Mouse (Mus musculus) thymus, adult 18-20 months (tissue): ENCODE data around the gene Pgbd5.

Source experiments
- DNase-seq, 2 experiments: peaks; one replicate each; pipeline ENCODE4 v3.0.0; 2022; ENCODE audit warnings: mixed read lengths in 2 of 2

Pgbd5 gene

DNA sequence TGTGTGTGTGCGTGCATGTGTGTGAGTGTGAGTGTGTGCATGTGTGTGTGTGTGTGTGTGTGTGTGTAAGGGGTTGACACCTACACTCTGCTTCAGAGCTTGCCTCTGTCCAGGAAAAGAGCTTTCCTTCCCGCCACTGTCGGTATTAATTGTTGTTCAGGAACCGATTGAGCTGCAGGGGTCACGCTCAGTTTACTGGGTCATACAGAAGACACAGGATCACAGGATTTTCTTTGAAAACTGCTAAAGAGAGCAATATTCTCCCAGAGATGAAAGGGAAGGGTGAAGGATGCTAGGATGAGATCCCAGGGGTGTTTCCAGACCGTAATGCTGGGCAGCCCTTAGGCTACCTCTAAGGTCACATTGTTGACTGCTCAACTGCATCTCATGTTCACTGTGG, at the start of gene Pgbd5:
Gene Pgbd5 (minus strand): TSS at position 101 of the 400 bp plus-strand sequence.
- no peak for DNase-seq

DNA sequence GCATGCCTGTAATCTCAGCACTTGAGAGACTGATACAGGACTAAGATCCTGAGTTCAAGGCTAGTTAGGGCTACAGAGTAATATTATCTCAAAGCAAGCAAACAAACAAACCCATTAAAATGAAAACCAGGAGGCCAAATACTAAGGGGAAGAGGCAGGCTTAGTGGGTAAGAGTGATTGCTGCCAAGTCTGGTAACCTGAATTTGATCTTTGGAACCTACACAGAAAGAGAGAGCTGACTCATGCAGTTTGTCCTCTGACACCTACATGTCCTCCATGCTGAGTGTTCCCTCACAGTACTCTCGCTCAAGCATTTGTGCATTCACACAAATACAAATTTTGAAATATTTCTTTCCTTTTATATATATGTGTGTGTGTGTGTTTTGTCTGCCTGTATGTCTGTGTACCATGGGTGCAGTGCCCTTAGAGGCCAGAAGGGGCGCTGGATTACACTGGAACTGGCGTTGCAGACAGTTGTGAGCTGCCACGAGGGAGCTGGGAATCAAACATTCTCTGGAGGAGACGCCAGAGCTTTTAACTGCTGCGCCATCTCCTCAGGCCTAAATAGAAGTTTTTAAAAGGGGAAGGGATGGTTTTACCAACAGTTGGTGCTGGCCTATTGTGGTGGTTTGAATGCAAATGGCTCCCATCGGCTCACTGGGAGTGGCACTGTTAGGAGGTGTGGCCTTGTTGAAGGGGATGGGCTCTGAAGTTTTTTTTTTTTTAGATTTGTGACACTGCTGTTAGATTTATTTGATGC, 44.1 kb upstream of the Pgbd5 start:
- DNase-seq, result no peak

DNA sequence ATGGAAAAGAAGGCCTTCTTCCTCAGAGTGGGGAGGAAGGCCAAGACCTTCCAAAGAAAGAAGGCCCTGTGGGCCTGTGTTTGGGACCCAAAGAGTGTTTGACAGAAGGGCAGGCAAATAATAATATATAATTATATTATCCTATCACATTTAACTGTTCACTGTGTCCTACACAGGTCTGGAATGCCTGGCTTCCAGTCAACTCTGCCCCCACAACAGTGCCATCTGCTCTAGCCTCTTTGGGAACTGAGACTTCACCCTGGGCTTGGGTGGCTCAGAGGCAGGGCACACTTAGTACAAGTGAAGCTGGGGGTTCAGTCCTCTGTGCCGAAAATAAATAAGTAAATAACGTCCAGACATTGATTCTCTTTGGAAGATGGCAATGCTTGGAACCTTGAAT, 43.3 kb upstream of the Pgbd5 start:
- no peak for DNase-seq

DNA sequence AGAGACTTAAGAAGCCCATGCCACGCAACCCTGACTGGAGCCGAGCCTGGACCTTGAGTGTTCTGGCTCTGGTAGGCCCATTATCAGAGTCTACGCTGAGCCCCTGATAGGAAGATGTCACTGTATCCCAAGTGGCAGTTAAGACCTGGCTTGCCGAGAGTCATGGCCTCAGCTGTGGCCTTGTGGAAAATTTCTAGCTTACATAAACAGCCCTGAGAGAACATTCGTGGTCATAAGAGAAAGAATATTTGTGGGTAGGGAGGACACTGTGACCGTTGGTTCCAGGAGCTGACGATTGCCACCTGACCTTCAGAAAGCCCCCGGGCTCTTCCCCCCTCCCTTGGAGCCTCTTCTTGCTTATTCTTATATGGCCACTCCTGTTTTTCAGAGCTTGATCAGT, 40.9 kb upstream of the Pgbd5 start:
- no peak for DNase-seq

DNA sequence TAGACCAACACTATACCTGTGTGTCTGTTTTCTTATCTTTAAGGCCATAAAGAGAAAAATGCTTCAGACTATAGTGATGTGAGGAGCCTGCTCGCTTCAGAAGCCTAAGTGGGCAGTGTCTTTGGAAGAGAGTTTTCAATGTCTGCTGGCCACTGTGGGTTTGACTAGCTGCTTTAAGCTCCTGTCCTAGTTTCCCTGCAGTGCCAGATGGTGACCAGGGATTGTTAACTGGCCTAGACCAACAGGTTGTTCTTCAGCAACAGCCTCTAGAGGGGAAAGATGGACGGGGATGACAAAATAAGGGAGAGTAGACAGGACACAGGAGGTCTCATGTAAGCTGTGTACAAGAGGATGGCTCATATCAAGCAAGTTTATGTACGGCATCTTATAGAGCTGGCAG, 39.8 kb upstream of the Pgbd5 start:
- no peak for DNase-seq

DNA sequence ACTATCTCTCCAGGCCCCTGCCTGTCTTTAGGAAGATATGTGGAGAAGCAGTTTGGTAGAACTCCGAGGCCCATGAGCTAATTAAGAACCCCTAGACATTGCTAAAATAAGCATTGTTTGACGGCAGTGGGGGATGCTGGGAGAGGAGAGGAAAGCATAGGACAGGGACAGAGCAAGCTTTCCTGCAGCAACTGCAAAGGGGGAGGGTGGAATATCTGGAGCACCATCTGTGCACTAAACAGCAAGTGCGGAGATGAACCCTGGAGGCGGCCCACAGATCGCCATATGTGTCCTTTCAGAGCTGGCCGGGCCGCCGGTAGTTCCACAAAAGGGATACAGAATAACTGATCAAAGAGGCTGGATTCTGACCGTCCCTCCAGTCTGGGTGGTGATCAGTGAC, 37.2 kb upstream of the Pgbd5 start:
- no peak for DNase-seq

DNA sequence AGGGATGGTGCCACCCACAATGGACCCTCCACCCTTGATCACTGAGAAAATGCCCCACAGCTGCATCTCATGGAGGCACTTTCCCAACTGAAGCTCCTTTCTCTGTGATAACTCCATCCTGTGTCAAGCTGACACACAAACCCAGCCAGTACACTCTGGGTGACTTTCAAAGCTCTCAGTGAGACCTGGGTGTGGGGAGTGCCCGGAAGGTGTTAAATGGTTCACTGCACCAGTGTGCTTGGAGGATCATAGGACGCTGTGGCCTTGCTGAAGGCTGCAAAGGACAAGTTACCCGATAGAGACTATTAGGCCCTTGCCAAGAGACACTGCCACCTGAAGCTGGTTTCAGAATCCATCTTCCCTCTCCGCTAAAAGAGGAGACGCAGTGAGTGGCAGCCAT, 36.2 kb upstream of the Pgbd5 start:
- DNase-seq, result no peak

DNA sequence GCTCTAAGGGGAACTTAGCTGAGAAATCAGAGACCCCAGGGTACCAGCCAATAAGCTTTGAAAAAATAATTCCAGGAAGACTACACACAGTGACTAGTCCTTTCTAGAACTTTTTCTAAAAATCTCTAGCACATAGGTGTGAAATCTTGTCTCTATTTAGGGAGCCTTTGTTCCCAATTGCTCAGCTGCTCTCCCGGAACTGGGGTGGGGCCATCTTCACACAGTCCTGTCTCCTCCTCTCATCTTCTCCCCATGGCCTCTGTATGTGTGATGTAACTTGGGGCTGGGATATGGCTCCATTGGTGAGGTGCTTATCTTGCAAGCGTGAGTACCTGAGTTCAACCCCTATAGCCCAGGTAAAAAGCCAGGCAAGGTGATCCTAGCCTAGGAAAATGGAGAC, 25.2 kb upstream of the Pgbd5 start:
- no peak for DNase-seq

DNA sequence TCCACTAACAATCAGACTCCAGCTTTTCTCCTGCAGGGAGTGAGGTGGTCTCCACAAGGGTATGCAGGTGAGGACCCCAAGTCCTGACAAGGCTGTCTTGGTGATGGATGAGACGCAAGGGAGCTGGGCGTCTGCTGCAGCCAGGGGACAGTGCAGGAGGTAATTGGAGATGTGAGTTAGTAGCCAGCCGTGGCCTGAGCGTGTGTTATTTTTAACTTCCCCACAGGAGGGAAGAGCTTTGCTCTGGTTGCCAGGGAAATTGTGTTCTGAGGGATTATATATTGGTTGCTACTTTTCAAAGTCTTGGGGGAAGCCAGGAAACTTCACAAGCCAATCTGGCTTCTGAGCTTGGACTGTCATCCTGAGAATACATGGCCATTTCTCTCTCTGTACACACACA, 23.7 kb upstream of the Pgbd5 start:
- DNase-seq, result no peak

DNA sequence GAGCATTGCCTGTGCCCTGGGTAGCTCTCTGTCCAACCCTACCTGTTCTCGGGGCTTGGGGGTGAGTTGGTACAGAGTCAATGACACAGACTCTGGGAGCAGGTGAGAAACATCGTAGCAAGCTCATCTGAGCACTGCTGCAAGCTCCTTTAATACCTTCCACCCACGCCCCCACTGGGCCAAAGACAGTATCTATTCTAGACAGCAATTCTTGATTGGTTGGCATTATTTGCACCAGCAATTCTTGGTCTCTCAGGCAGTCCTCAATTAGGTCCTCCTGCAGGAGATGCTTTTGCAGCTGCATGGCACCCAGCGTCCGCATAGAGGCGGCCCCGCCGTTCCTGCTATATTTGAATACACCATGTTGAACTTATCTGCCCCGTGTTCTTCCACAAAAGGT, 22.7 kb upstream of the Pgbd5 start:
- no peak for DNase-seq

DNA sequence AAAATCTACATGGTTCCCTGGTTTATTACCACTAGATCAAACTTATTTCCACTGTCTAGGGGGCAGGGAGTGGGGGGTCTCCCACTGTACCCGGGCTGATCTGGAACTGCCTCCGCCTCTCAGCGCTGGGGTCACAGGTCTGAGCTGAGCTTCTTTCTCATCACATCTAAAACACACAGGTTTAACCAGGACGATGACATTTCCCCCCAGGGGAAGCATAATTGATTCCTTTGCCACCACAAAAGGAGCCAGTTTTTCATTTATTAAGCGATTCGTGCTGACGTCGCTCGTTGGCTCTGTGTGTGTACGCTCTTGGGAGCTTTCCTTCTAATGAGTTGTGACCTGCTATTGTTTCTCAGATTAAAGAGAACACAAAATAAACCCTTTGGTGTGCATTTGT, 21.6 kb upstream of the Pgbd5 start:
- no peak for DNase-seq

DNA sequence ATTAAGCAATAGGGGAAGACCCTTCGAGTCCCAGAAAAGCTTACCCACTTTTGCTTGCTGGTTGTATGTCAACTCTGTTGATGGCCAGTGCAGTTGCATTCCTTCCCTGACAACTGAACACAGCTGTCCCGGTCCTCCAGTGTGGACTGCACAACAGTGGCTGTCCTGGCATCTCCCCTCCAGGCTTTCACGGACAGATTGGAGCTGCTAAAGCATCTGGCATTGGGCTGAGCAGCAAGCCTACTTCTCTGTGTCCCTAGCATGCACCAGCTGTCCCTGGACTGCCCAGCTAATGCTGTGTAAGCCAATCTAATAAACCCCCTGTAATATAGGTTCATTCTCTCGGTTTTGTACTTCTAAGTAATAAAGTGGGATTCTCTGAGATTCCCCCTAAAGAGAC, 21.2 kb upstream of the Pgbd5 start:
- DNase-seq, result no peak

DNA sequence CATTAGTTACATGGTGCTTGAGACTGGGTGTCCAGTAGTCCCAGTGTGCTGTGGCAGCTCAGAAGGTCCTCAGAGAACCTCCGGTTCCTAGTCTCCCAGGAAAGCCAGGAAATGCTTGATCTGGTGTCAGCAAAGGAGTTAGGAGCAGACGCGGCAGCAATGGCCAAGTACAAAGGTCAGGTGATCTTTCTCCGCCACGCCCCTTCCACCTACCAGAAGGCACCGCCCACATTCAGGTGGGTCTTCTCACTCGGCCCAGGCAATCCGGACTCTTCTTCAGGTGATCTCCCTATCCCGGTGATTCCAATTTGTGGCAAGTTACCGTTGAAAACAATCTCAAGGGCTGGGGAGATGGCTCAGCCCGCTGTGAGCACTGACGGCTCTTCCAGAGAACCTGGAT, 20.2 kb upstream of the Pgbd5 start:
- no peak for DNase-seq

DNA sequence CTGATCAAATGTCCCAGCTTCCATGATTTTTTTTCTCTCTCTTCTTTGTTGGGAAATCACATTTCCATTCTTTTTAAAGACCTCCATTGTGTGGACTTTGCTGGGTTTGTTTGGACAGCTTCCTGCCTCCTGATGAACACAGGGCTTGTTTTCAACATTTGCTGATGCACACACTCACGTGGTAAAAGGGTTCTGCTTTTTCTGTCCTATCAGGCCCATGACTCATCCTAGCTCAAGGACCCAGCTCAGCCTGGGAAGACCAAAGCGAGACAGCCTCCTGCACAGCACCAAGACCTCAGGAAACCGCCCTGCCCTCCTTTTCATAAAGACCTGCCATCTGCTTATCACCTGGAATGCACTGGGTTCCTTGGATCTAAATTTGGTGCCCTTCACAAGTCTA, 15.9 kb upstream of the Pgbd5 start:
- no peak for DNase-seq

DNA sequence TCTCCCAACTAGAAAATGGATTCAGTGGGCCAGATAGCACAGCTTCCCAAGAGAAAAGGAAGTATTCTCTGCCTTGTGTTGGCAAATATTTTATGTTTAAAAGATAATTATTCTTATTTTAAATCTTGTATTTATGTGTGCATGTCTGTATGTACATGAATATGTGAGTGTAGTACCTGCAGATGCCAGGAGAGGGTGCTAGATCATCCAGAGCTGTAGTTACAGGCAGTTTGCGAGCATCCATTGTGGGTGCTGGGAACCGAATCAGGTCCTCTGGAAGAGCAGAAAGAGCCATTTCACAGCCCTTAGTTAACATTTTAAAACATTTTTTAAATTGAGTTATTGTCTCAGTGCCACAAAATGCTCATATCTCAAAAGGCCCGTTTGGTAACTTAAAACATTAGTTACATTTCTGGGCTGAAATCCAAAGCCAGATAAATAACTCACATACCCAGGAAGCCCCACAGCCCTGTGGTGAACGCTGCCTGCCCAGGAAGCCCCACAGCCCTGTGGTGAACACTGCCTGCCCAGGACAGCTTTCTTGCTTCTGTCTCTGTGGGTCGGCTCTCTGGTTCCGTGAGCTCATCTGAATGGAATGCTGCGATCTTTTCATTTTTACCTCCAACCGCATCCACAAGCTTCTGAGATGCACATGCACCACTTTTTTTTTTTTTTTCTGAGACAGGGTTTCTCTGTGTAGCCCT, 10.9 kb upstream of the Pgbd5 start:
- no peak for DNase-seq

DNA sequence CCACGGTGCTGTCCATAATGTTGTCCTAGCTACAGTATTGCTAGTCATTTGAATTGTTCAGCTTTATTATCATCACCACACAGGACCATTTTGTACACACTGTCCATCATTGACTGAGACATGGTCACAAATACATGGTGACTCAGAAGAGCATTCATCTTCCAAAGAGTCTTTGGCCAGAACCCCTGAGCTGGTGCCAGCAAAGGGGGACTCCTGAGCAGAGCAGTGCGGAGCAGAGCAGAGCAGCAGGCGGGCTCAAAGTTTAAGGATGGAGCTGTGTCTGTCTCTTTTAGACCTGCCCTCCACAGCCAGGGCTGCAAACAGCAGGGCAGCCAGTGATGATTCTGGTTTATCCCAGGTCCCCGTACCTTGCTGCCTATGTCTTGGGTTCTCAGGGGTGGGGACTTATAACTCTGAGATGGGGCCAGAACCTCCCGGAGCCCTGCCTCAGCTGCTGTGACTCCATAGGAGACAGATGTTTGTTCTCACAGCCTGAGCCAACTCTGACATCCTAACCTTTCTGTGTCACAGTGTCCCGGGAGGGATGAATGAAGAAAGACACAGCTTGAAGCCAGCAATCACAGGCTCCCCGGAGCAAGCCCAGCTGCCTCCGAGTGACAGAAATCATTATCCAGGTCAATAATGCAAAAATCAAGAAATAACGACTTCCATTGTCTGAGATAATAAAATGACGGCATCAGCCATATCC, 9.7 kb upstream of the Pgbd5 start:
- no peak for DNase-seq

DNA sequence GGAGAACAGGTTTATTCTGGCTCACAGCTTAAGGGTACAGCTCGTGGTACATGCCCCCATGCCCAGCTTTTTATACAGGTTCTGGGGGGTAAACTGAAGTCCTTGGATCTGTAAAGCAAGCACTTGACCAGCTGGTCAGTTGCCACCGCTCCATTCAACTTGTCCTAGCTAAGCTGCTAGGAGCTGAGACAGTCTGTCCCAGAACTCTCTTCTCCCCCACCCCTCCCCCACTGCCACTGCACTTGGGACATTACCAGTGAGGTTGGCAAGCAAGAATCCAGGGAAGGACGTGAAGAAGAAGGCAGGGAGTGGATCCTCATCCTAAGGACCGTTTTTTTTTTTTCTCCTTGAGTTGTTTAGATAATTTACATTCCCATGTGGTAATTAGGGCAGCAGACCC, 2.7 kb downstream of the Pgbd5 start:
- no peak for DNase-seq

DNA sequence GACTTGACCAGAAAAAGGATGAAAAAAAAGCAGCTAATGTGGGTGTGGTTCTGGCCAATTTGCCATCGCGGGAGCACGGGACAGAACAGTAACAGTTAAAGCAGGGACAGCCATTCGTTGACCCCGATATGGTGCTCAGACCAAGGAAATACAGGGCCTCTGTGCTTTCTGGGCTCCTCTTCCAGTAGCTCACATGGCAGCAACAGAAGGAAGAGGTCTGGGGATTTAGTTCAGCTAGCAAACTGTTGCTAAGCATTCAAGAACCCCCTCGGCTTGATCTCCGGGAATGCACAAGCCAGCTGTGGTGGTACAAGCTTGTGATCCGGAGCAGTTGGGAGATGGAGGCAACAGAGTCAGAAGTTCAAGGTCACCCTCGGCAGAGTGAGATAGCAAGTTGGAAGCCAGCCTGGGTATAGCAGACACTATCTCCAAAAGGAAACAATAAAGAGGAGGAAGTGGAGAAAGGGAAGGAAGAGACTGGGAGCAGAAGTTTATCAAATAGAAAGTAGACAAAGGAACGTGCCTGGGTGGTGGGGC, 3.7 kb downstream of the Pgbd5 start:
- DNase-seq, result no peak

DNA sequence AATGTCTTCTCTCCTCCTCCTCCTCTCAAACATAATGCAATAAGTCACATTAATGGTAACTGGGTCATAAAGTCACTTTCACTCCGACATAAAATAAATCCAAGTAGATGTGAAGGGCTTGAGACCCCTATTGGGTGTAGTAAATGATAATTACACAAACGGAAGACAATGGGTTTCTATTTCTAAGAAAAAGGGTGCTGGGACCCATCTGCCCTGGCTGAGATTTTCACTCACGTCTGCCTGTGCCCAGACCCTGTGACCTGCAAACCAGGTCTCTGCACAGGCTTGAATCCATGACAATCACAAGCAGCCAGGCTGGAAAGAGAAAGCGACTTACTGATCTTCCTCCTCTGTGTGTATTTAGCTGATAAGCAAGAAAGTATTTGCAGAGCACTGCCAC, 4.3 kb downstream of the Pgbd5 start:
- DNase-seq, result no peak

DNA sequence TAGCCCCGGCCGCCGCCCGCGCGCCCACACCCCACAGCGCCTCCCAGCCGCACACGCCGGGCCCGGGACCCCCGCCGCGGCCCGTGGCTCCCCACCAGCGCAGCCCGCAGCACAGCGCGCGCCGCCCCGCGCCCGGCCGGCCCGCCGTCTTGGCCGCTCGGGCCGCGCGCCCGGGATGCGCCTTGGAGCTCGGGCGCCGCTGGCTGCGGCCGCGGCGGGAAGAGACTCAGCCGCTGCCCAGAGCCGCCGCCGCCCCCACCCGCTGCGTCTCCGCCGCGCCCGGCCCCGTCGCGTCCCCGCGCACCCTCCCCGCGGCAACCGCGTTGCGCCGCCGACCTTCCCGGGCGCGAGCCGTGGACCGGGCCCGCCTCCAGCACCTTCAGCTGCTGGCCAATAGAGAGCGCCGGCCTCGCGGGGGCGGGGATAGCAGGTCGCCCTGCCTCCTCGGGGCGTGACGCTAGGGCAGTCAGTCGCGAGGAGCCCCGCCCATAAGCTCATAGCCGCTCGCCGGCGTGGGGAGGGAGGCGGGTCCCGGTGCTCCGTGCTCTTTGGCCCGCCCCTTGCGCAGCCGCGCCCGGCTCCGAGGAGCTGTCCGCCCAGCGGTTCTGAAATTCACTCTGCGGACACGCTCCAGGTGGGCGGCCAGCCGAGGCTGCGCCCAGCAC, 5.2 kb downstream of the Pgbd5 start:
- DNase-seq, result peak; percentile 77 to 80

DNA sequence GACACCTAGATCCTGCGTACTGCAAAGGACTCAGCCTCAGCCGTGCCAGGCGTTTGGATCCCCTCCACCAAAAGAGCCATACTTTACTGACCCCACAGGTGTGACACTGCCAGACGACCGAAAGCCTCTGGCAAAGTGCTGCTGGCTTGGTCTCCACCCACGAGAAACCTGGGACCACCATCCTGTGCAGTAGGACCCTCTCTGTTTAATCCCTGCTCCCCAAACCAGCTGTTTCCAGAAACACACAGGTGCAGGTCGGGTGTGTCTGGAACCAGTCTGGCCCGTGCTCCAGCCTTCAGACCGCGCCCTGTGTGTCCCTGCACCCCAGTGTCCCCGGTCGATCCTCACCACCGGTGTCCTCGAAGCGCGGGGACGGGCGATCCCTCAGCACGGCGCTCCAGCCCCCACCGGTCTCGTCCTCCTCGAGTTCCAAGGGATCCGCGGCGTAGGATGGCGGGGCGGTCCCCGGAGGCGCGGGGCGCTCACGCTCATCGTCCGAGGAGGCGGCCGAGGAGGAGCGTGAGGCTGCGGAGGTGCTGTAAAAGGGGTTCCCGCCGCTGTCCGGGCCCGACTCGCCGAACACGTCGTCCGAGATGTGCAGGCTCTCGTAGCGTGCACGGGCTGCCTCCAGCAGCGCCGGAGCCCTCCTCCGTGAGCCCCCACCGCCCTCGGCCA, 5.9 kb downstream of the Pgbd5 start:
- DNase-seq, result peak; percentile 4 to 7

DNA sequence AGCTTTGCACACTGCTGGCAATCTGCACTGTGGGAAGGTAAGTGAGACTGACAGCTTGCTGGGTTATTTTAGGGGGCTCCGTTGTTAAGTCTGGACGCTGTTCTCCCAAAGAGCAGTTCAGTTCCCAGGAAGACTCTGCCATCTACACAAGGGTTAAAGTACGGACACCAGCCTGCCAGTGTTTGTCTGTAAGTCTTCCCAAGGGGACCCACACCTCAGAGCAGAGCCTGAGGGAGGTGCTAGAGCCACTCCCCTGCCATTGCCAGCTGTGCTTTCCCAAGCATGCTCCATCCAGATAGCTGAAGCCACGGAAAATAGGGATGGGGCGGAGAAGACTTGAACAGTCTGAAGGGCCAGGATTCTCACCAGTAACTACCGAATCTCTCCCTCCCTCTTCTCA, 8.6 kb downstream of the Pgbd5 start:
- no peak for DNase-seq

DNA sequence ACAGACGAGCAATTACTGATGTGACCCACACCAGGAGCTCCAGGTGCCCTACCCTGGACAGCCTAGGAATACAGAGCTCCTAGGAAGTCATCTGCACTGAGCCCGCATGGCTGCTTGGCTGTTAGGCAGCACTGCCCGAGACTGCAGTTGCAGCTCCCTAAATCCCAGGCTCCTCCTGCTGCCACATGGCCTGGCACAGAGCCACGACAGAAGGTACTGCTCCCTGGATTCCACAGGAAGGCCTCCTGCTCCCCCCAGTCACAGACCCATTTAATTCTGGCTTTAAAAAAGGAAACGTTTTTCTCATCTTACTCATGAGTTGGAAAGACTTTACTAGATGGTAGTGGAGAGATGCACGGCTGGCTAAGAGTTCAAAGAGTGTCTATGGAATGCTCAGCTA, 10.0 kb downstream of the Pgbd5 start:
- DNase-seq, result no peak
